Mouse (Mus musculus) stomach, embryonic 15.5 days (tissue): ENCODE results near the gene Mospd3. TPM values are rescaled to one million over a fixed set of nuclear protein-coding genes. Genes with fewer than 3 reads are reported as not detected.

Experiments
- ATAC-seq: fragments of 200-750 bp; cut with Nextera tagmentation; 2 replicates; pipeline ENCODE4 v1.8.0; 2017; ENCODE audit warnings: low read depth, moderate number of reproducible peaks, moderate TSS enrichment; ENCODE audit not compliant: insufficient read depth, low FRiP score
- H3K27ac ChIP-seq: fragments of 300-500 bp; sonication (generic); 2 replicates; pipeline ENCODE4 v1.5.1; 2015; ENCODE audit warnings: mild to moderate bottlenecking, inconsistent platforms
- H3K27me3 ChIP-seq: fragments of 300-500 bp; sonication (generic); replicated peaks from 2 replicates; pipeline ENCODE4 v1.6.1; 2015; ENCODE audit warnings: inconsistent platforms
- H3K36me3 ChIP-seq: fragments of 300-500 bp; sonication (generic); 2 replicates; pipeline ENCODE4 v1.6.1; 2015; ENCODE audit warnings: inconsistent platforms
- H3K4me1 ChIP-seq: fragments of 300-500 bp; sonication (generic); 2 replicates; pipeline ENCODE4 v1.6.1; 2015; ENCODE audit warnings: inconsistent platforms
- H3K4me2 ChIP-seq: fragments of 300-500 bp; sonication (generic); 2 replicates; pipeline ENCODE4 v1.6.1; 2015; ENCODE audit warnings: mild to moderate bottlenecking, inconsistent platforms
- H3K4me3 ChIP-seq: fragments of 300-500 bp; sonication (generic); replicated peaks from 2 replicates; pipeline ENCODE4 v1.5.1; 2015; ENCODE audit warnings: inconsistent platforms
- H3K9ac ChIP-seq: fragments of 300-500 bp; sonication (generic); 2 replicates; pipeline ENCODE4 v1.6.1; 2015; ENCODE audit warnings: inconsistent platforms
- H3K9me3 ChIP-seq: fragments of 300-500 bp; sonication (generic); 2 replicates; pipeline ENCODE4 v1.6.1; 2016; ENCODE audit warnings: inconsistent platforms
- WGBS: fragments of 180-500 bp; shearing (Covaris S2); methylation state at CpG from one replicate; pipeline ENCODE4 v1.1.7; 2015; 5-methylcytosine and 5-hydroxymethylcytosine counted together
- polyA plus RNA-seq: library from polyadenylated mRNA; unstranded; fragments of >200 nt; fragmentation: Nextera tagmentation; extraction: Ambion mirVana; gene quantifications from 2 replicates; pipeline ENCODE4 v1.2.1, GENCODE M21; 2015

Mospd3 gene
- 30.6 TPM in 2 replicates for polyA plus RNA-seq

DNA sequence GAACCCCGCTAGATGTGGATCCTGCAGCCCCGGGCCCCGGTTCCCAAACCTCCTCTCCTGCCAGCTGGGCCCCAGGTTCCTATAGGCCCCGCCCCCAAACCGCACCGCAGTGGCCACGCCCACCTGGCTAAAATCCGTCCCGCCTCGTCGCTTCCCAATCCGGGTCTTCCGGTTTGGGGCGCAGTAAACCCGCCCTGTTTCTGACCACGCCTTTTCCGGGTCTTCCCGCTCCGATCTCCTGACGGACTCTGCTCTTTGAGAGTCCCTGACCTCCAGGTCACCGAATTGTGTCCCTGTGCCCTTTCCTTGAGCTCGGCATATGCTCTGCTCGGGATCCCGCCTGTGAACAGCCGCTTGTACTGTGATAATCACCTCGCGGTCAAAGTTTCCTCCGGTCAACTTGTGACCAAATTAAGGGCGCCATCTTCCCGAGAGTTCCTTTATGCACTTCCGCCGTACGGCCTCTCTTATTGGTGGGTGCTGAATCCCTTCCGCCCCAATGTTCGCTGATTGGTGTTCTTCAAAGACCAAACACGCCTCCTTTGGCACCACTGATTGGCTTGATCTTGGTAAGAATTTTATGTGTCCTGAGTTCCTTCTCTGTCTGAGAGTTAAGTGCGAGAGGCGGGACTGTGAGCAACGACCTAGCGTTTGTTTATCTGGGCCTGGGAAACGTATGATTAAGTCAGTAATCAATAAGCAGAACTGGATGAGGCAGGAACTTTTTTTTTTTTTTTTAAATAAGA is at the start of gene Mospd3:
Mospd3 (minus strand) TSS at position 440 of the 746 bp plus-strand sequence.
- Histone ChIP-seq H3K4me3 (peak within 1 kb of the TSS; percentile 76), H3K4me2 (peak within 1 kb of the TSS; percentile 95), H3K27me3 (no peaks in the 10 kb centered on the region), H3K9ac (peak within 1 kb of the TSS; percentile 76), H3K9me3 (no peaks in the 10 kb centered on the region), H3K4me1 (peaks cover 16% of the 10 kb centered on the region), H3K36me3 (no peaks in the 10 kb centered on the region), H3K27ac (peak within 1 kb of the TSS; percentile 88)
- ATAC-seq: peak; percentile 94
- WGBS: under 1% methylated on average over 41 of the region's 41 CpGs

DNA sequence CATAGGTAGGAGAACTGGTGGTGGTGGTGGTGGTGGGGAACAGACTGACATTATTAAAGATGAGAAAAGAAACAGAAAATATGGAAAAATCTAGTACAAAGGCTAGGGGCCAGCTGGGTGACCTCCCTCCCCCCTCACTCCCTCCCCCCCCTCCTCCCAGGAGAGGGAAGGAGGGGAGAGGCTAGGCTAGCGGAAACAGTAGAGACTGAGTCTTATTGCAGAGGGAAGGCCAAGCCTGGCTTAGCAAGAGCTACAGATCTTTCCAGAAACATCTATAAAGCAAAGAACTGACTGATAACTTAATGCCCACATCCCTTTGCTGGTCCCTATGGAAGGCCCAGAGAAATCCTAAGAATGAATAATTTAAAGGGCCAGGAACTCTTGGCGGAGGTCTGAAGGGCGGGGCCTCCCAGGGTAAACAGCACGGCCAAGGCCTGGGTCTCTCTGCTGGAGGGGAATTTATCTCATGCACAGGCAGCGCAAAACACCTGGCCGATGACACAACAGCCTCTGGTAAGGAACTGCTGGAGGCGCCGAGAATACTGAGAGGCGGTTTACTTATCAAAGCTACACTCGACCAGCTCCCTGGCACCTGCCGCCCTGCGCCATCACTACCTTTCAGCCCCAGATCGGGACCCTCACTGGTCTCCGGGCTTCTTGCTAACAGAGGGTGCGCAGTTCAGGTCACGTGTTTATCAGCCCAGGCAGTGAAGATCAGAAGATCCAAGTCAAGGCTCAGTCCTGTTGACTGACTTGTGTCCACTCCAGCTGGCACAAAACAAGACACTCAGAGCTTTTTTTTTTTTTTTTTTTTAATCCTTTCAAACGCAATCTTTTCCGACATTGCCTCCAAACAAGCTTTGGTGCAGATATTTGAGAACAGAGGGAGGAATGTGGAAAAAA is 49.1 kb upstream of the Mospd3 start:
- Histone ChIP-seq H3K27ac (peak overlapping the region; percentile 63; the same call in 1 of the 2 replicates), H3K27me3 (peaks cover 15% of the 10 kb centered on the region), H3K4me2 (peak overlapping the region; percentile 42), H3K9me3 (no peaks in the 10 kb centered on the region), H3K4me1 (peaks cover 21% of the 10 kb centered on the region), H3K36me3 (peaks cover 7% of the 10 kb centered on the region; the same call in 1 of the 2 replicates), H3K9ac (no peak overlapping the region), H3K4me3 (no peak overlapping the region)
- ATAC-seq: peak; percentile 61
- WGBS: 15% methylated on average over 18 of the region's 18 CpGs

DNA sequence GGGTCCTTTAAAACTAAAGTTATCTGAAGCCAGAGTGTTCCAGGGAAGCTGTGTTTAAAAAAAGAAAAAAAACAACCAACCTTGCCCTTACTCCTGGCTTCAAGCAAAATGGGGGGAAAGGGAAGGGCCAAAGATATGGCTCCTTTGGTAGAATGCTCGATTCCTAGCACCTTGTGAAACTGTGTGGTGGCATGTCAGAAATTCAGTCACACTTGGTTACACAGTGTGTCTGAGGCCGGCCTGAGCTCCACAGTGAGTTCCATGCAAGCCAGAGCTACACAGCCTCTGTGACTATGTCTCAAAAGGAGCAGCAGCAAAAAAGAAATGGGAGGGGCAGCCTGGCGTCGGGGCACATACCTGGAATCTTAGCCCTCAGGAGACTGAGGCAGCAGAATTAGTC is 48.4 kb upstream of the Mospd3 start:
- Histone ChIP-seq H3K36me3 (peaks cover 7% of the 10 kb centered on the region; the same call in 1 of the 2 replicates), H3K9ac (no peak overlapping the region), H3K27ac (peak overlapping the region; percentile 63; the same call in 1 of the 2 replicates), H3K4me1 (peaks cover 21% of the 10 kb centered on the region), H3K4me2 (no peak overlapping the region), H3K4me3 (no peak overlapping the region), H3K9me3 (no peaks in the 10 kb centered on the region), H3K27me3 (peaks cover 18% of the 10 kb centered on the region)
- ATAC-seq: no peak
- 36% methylated on average over 4 of the region's 4 CpGs for WGBS

DNA sequence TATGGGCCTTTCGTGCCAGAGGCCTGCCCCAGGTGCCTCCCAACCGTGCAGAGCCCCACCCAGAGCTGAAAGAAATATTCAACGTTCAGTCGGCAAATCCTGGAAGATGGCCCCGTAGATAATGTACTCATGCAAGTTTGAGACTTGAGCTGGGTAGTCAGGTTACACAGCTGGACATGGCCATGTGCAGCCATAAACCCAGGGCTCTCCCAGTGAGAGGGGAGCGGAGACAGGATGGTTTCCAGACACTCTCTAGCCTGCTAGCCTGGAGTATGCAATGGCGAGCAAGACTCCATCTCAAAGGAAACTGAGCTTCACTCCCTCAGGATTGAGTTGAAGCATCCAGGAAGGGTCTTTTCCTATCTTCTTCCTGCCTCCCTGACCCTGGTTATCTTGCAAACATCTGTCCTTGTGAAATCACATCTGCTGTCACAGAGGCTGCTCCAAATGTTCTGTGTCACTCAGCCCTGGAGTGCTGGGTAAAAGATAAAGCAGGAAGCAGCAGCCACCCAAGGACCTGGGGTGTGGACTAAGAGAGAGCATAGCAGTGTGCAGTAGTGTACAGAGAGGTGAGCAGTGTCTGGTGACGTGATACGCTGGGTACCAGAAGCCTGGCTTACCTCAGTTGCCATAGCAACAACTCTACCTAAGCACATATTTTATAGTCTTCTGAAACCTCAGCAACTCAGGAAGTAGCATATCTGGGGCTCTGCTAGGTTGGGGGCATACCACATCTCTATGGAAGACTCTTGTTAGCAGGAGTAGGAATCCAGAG is 47.2 kb upstream of the Mospd3 start:
- Histone ChIP-seq H3K4me3 (no peak overlapping the region), H3K9ac (no peak overlapping the region), H3K27me3 (peaks cover 26% of the 10 kb centered on the region), H3K4me1 (peaks cover 21% of the 10 kb centered on the region), H3K9me3 (no peaks in the 10 kb centered on the region), H3K27ac (no peak overlapping the region), H3K36me3 (peaks cover 7% of the 10 kb centered on the region; the same call in 1 of the 2 replicates), H3K4me2 (no peak overlapping the region)
- WGBS: 38% methylated on average over 9 of the region's 9 CpGs
- ATAC-seq: no peak

- no peak within 1 kb of the TSS for H3K9ac ChIP-seq
- 22% methylated on average over 11 of the region's 11 CpGs for WGBS
- ATAC-seq: no peak
These were observed 44.8 kb upstream of the Mospd3 start, which contains the start of gene Irs3 for GRCm38 (mm10) chr5:137645652-137646091. TSS of gene Irs3 (minus strand) at chr5:137645714.

DNA sequence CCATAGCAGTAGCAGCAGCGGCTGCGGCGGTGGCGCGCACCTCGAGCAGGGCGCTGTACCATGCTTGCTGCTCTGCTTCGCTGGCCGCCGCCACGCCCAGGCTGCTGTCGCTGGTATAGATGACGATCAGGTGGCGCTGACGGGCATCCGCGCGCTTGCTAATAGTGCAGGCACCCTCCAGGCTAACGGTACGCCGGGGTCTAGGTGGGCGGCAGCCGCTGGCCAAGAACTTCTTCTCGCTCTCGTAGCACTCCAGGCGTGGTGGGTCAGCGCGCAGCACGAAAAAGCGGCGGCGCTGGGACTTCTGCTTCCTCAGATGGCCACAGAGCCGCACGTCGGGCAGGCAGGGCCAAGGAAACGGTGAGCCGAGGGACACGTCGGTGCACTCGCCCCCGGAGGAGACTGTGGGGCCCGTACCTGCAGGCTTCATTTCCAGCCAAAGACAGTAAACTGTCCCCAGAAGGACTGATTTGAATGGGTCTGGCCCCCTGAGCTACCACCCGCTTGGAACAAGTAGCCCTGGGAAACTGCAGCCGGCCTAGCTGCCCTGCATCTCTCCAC is 44.3 kb upstream of the Mospd3 start:
- Histone ChIP-seq H3K4me1 (peaks cover 20% of the 10 kb centered on the region), H3K9me3 (no peaks in the 10 kb centered on the region), H3K36me3 (peaks cover 26% of the 10 kb centered on the region), H3K9ac (no peak overlapping the region), H3K4me3 (peak overlapping the region; percentile 24), H3K27ac (no peak overlapping the region), H3K27me3 (peaks cover 26% of the 10 kb centered on the region), H3K4me2 (peak overlapping the region; percentile 56)
- ATAC-seq: no peak
- WGBS: 6% methylated on average over 44 of the region's 44 CpGs

More at GRCm38 (mm10) chr5:137645652-137646091, 44.8 kb upstream of the Mospd3 start, which contains the start of gene Irs3:
- peak within 1 kb of the TSS; percentile 56 for H3K4me2 ChIP-seq
- peaks cover 21% of the 10 kb centered on the region for H3K4me1 ChIP-seq
- no peak within 1 kb of the TSS for H3K27ac ChIP-seq
- no peaks in the 10 kb centered on the region for H3K9me3 ChIP-seq
- peaks cover 21% of the 10 kb centered on the region for H3K36me3 ChIP-seq
- peak within 1 kb of the TSS; percentile 24 for H3K4me3 ChIP-seq
- peaks cover 26% of the 10 kb centered on the region for H3K27me3 ChIP-seq

DNA sequence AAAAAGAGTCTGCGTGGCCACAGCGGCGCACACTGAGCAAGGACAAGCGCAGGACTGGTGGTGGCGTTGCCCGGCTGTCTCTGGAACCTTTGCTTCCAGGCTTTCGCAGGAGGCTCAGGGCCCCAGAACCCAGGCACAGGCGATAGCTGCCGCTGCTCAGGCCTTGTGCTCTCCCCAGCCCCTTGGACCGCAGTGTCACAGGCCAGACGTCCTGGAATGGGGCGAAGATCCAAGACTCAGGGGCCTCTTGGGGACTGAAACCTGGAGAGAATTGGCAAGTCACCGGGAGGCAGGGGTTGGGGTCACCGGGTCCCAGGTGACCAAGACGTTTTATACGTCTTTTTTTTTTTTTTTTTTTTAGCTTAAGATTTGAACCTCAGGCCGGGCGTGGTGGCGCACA is 43.6 kb upstream of the Mospd3 start:
- no peak overlapping the region for H3K9ac ChIP-seq
- peaks cover 13% of the 10 kb centered on the region for H3K4me1 ChIP-seq
- H3K36me3 ChIP-seq: peaks cover 33% of the 10 kb centered on the region
- peaks cover 26% of the 10 kb centered on the region for H3K27me3 ChIP-seq
- no peak overlapping the region for H3K27ac ChIP-seq
- no peak overlapping the region for H3K4me3 ChIP-seq
- WGBS: 51% methylated on average over 19 of the region's 19 CpGs
- H3K9me3 ChIP-seq: no peaks in the 10 kb centered on the region
- ATAC-seq: no peak
- no peak overlapping the region for H3K4me2 ChIP-seq

- H3K9me3 ChIP-seq: no peaks in the 10 kb centered on the region
- ATAC-seq: no peak
- H3K4me1 ChIP-seq: peaks cover 9% of the 10 kb centered on the region; the same call in 1 of the 2 replicates
- no peak overlapping the region for H3K27ac ChIP-seq
- no peak overlapping the region for H3K9ac ChIP-seq
- peaks cover 26% of the 10 kb centered on the region for H3K27me3 ChIP-seq
- H3K36me3 ChIP-seq: peaks cover 41% of the 10 kb centered on the region
- no peak overlapping the region for H3K4me3 ChIP-seq
- 37% methylated on average over 4 of the region's 4 CpGs for WGBS
- no peak overlapping the region for H3K4me2 ChIP-seq
These were observed 42.0 kb upstream of the Mospd3 start for GRCm38 (mm10) chr5:137642886-137643285.

DNA sequence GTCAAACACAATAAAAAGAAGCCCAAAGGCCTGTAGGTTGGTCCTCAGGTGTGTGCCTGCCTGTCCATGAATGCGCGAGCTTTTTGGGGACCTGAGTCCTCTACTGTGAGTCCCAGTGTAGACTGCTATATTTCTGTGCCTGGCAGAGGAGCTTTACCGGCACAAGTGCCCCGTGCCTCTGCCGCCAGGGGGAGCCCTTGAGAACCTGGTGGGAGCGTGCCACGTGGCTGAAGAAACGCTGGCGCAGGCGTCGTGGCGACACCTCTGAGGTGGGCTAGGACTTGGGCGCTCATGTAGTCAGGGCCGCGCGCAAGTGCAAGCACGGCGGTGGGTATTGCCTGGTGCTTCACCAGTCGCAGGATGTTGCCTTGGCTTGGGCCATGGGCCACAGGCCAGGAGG is 40.2 kb upstream of the Mospd3 start, which contains the start of gene Sap25:
Sap25 (plus strand) TSS at position 281 of the 400 bp plus-strand sequence.
- H3K27ac ChIP-seq: no peak within 1 kb of the TSS
- peaks cover 23% of the 10 kb centered on the region for H3K27me3 ChIP-seq
- H3K4me1 ChIP-seq: peaks cover 9% of the 10 kb centered on the region; the same call in 1 of the 2 replicates
- ATAC-seq: no peak
- H3K9ac ChIP-seq: no peak within 1 kb of the TSS
- H3K4me2 ChIP-seq: no peak within 1 kb of the TSS
- peaks cover 59% of the 10 kb centered on the region for H3K36me3 ChIP-seq
- 85% methylated on average over 19 of the region's 19 CpGs for WGBS
- H3K9me3 ChIP-seq: no peaks in the 10 kb centered on the region
- no peak within 1 kb of the TSS for H3K4me3 ChIP-seq

DNA sequence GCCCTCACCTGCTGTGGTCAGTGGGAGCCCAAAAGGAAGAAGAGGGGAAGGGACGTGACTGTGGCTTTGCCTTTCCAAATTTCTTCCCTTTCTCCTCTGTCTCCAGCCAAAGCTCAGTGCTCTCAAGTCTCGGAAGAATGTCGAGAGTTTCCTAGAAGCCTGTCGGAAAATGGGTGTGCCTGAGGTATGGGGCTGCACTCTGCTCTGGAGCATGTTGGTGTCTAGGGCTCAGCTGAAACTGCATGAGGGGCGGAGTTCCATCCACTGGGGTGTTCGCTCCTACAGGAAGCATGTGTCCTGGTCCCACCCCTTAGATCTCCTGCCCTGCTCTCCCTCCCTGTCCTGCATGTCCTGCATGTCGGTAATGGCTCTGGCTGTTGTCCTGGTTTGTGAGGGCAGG is 38.6 kb upstream of the Mospd3 start:
- 0 out of 2 replicates have a peak, but pooled peaks cover 10% of the 10 kb centered on the region for H3K27me3 ChIP-seq
- no peak overlapping the region for H3K4me2 ChIP-seq
- H3K27ac ChIP-seq: no peak overlapping the region
- H3K9ac ChIP-seq: no peak overlapping the region
- H3K9me3 ChIP-seq: no peaks in the 10 kb centered on the region
- no peak overlapping the region for H3K4me3 ChIP-seq
- H3K36me3 ChIP-seq: peaks cover 69% of the 10 kb centered on the region
- no peaks in the 10 kb centered on the region for H3K4me1 ChIP-seq
- no peak for ATAC-seq
- 74% methylated on average over 7 of the region's 7 CpGs for WGBS
